Mouse (Mus musculus): ENCODE results near the gene Tesk1. TPM values are rescaled to one million over a fixed set of nuclear protein-coding genes. Genes with fewer than 3 reads are reported as not detected.
A peak's percentile ranks its signal among the peaks of the same experiment; 100 is the strongest.

Gene Tesk1
- polyA plus RNA-seq, 1 experiment from 2014 or later, result 10.7 TPM

- under 1% methylated on average over 17 of the region's 18 CpGs for WGBS
- H3K27ac ChIP-seq (ENCODE audit: low read depth, low read length), result no peak overlapping the region
These were observed 11.7 kb downstream of the Tesk1 start for GRCm38 (mm10) chr4:43453413-43453812.

GRCm38 (mm10) chr4:43454041-43454836 is 12.5 kb downstream of the Tesk1 start, which contains the start of gene Cd72:
Gene Cd72, minus strand, starts transcription at chr4:43454628.
- peak within 1 kb of the TSS; percentile 15 for H3K4me3 ChIP-seq (ENCODE audit: low read depth, low read length)
- WGBS, result 33% methylated on average over 20 of the region's 20 CpGs
- DNase-seq (ENCODE audit: low spot score), result no peak
- H3K9ac ChIP-seq (ENCODE audit: low read length), result peak within 1 kb of the TSS; percentile 45
- ATAC-seq (replicated peaks; ENCODE audit: low FRiP score), result no peak
- peaks cover 6% of the 10 kb centered on the region; the same call in 1 of the 2 replicates for H3K4me1 ChIP-seq (replicated peaks; ENCODE audit: control insufficient read depth, insufficient read depth, low read length)
- no peaks in the 10 kb centered on the region for H3K36me3 ChIP-seq (ENCODE audit: control insufficient read depth, insufficient read depth, low read length)
- no peaks in the 10 kb centered on the region for H3K9me3 ChIP-seq (ENCODE audit: control insufficient read depth, low read length)
- H3K27ac ChIP-seq (ENCODE audit: low read depth, low read length), result no peak within 1 kb of the TSS
- H3K4me2 ChIP-seq (ENCODE audit: low read depth, low read length, severe bottlenecking), result peak within 1 kb of the TSS; percentile 47
- H3K27me3 ChIP-seq (ENCODE audit: control insufficient read depth, insufficient read depth, low read length), result 0 out of 2 replicates have a peak, but pooled peaks cover 2% of the 10 kb centered on the region

More at GRCm38 (mm10) chr4:43453413-43453812, 11.7 kb downstream of the Tesk1 start:
- no peak for ATAC-seq (replicated peaks; ENCODE audit: low FRiP score)
- no peak for DNase-seq (ENCODE audit: low spot score)
- Histone ChIP-seq H3K36me3 (ENCODE audit: control insufficient read depth, insufficient read depth, low read length) (no peaks in the 10 kb centered on the region), H3K9ac (ENCODE audit: low read length) (peak overlapping the region; percentile 45), H3K27me3 (ENCODE audit: control insufficient read depth, insufficient read depth, low read length) (0 out of 2 replicates have a peak, but pooled peaks cover 2% of the 10 kb centered on the region), H3K4me1 (replicated peaks; ENCODE audit: control insufficient read depth, insufficient read depth, low read length) (peaks cover 6% of the 10 kb centered on the region; the same call in 1 of the 2 replicates), H3K9me3 (ENCODE audit: control insufficient read depth, low read length) (no peaks in the 10 kb centered on the region), H3K4me2 (ENCODE audit: low read depth, low read length, severe bottlenecking) (peak overlapping the region; percentile 47), H3K4me3 (ENCODE audit: low read depth, low read length) (peak overlapping the region; percentile 15)

GRCm38 (mm10) chr4:43456470-43456869 is 14.7 kb downstream of the Tesk1 start:
- Histone ChIP-seq H3K4me3 (ENCODE audit: low read depth, low read length) (no peak overlapping the region), H3K27ac (ENCODE audit: low read depth, low read length) (no peak overlapping the region), H3K9me3 (ENCODE audit: control insufficient read depth, low read length) (no peaks in the 10 kb centered on the region), H3K27me3 (ENCODE audit: control insufficient read depth, insufficient read depth, low read length) (0 out of 2 replicates have a peak, but pooled peaks cover 2% of the 10 kb centered on the region), H3K4me2 (ENCODE audit: low read depth, low read length, severe bottlenecking) (no peak overlapping the region), H3K9ac (ENCODE audit: low read length) (no peak overlapping the region), H3K4me1 (replicated peaks; ENCODE audit: control insufficient read depth, insufficient read depth, low read length) (peaks cover 6% of the 10 kb centered on the region; the same call in 1 of the 2 replicates), H3K36me3 (ENCODE audit: control insufficient read depth, insufficient read depth, low read length) (no peaks in the 10 kb centered on the region)
- WGBS, result 23% methylated on average over 4 of the region's 4 CpGs
- no peak for ATAC-seq (replicated peaks; ENCODE audit: low FRiP score)
- DNase-seq (ENCODE audit: low spot score), result no peak

GRCm38 (mm10) chr4:43457124-43457523 is 15.4 kb downstream of the Tesk1 start:
- Histone ChIP-seq H3K4me3 (ENCODE audit: low read depth, low read length) (no peak overlapping the region), H3K4me2 (ENCODE audit: low read depth, low read length, severe bottlenecking) (no peak overlapping the region), H3K36me3 (ENCODE audit: control insufficient read depth, insufficient read depth, low read length) (no peaks in the 10 kb centered on the region), H3K4me1 (replicated peaks; ENCODE audit: control insufficient read depth, insufficient read depth, low read length) (peaks cover 6% of the 10 kb centered on the region; the same call in 1 of the 2 replicates), H3K9me3 (ENCODE audit: control insufficient read depth, low read length) (no peaks in the 10 kb centered on the region), H3K27ac (ENCODE audit: low read depth, low read length) (no peak overlapping the region), H3K9ac (ENCODE audit: low read length) (no peak overlapping the region), H3K27me3 (ENCODE audit: control insufficient read depth, insufficient read depth, low read length) (0 out of 2 replicates have a peak, but pooled peaks cover 2% of the 10 kb centered on the region)
- no peak for DNase-seq (ENCODE audit: low spot score)
- WGBS, result 22% methylated on average over 8 of the region's 8 CpGs
- ATAC-seq (replicated peaks; ENCODE audit: low FRiP score), result no peak

- no peaks in the 10 kb centered on the region for H3K4me1 ChIP-seq (replicated peaks; ENCODE audit: control insufficient read depth, insufficient read depth, low read length)
- no peak overlapping the region for H3K9ac ChIP-seq (ENCODE audit: low read length)
- H3K4me3 ChIP-seq (ENCODE audit: low read depth, low read length), result no peak overlapping the region
- H3K9me3 ChIP-seq (ENCODE audit: control insufficient read depth, low read length), result no peaks in the 10 kb centered on the region
- ATAC-seq (replicated peaks; ENCODE audit: low FRiP score) (no peak), DNase-seq (ENCODE audit: low spot score) (no peak)
- H3K27ac ChIP-seq (ENCODE audit: low read depth, low read length), result no peak overlapping the region
- WGBS, result 96% methylated on average over 5 of the region's 5 CpGs
- no peaks in the 10 kb centered on the region for H3K36me3 ChIP-seq (ENCODE audit: control insufficient read depth, insufficient read depth, low read length)
- H3K4me2 ChIP-seq (ENCODE audit: low read depth, low read length, severe bottlenecking), result no peak overlapping the region
- H3K27me3 ChIP-seq (ENCODE audit: control insufficient read depth, insufficient read depth, low read length), result no peaks in the 10 kb centered on the region
These were observed 21.4 kb downstream of the Tesk1 start for GRCm38 (mm10) chr4:43463102-43463501.

GRCm38 (mm10) chr4:43465935-43466334 is 24.2 kb downstream of the Tesk1 start:
- ATAC-seq (replicated peaks; ENCODE audit: low FRiP score), result no peak
- WGBS, result 92% methylated on average over 6 of the region's 6 CpGs

GRCm38 (mm10) chr4:43466872-43467271 is 25.1 kb downstream of the Tesk1 start:
- Histone ChIP-seq H3K4me2 (ENCODE audit: low read depth, low read length, severe bottlenecking) (no peak overlapping the region), H3K36me3 (ENCODE audit: control insufficient read depth, insufficient read depth, low read length) (no peaks in the 10 kb centered on the region), H3K27me3 (ENCODE audit: control insufficient read depth, insufficient read depth, low read length) (no peaks in the 10 kb centered on the region), H3K9ac (ENCODE audit: low read length) (no peak overlapping the region), H3K27ac (ENCODE audit: low read depth, low read length) (no peak overlapping the region), H3K4me3 (ENCODE audit: low read depth, low read length) (no peak overlapping the region), H3K4me1 (replicated peaks; ENCODE audit: control insufficient read depth, insufficient read depth, low read length) (no peaks in the 10 kb centered on the region), H3K9me3 (ENCODE audit: control insufficient read depth, low read length) (no peaks in the 10 kb centered on the region)
- DNase-seq (ENCODE audit: low spot score), result no peak
- no peak for ATAC-seq (replicated peaks; ENCODE audit: low FRiP score)
- 92% methylated on average over 7 of the region's 7 CpGs for WGBS

More at GRCm38 (mm10) chr4:43465935-43466334, 24.2 kb downstream of the Tesk1 start:
- Histone ChIP-seq H3K9me3 (ENCODE audit: control insufficient read depth, low read length) (no peaks in the 10 kb centered on the region), H3K4me3 (ENCODE audit: low read depth, low read length) (no peak overlapping the region), H3K27me3 (ENCODE audit: control insufficient read depth, insufficient read depth, low read length) (no peaks in the 10 kb centered on the region), H3K4me1 (replicated peaks; ENCODE audit: control insufficient read depth, insufficient read depth, low read length) (no peaks in the 10 kb centered on the region), H3K4me2 (ENCODE audit: low read depth, low read length, severe bottlenecking) (no peak overlapping the region), H3K27ac (ENCODE audit: low read depth, low read length) (no peak overlapping the region), H3K9ac (ENCODE audit: low read length) (no peak overlapping the region), H3K36me3 (ENCODE audit: control insufficient read depth, insufficient read depth, low read length) (no peaks in the 10 kb centered on the region)
- DNase-seq (ENCODE audit: low spot score), result no peak

GRCm38 (mm10) chr4:43470301-43470700 is 28.6 kb downstream of the Tesk1 start:
- H3K36me3 ChIP-seq (ENCODE audit: control insufficient read depth, insufficient read depth, low read length), result no peaks in the 10 kb centered on the region
- H3K27me3 ChIP-seq (ENCODE audit: control insufficient read depth, insufficient read depth, low read length), result no peaks in the 10 kb centered on the region
- H3K4me2 ChIP-seq (ENCODE audit: low read depth, low read length, severe bottlenecking), result no peak overlapping the region
- H3K4me3 ChIP-seq (ENCODE audit: low read depth, low read length), result no peak overlapping the region
- H3K9ac ChIP-seq (ENCODE audit: low read length), result no peak overlapping the region
- 95% methylated on average over 10 of the region's 10 CpGs for WGBS
- no peak overlapping the region for H3K27ac ChIP-seq (ENCODE audit: low read depth, low read length)
- no peak for DNase-seq (ENCODE audit: low spot score)
- H3K9me3 ChIP-seq (ENCODE audit: control insufficient read depth, low read length), result no peaks in the 10 kb centered on the region
- ATAC-seq (replicated peaks; ENCODE audit: low FRiP score), result no peak
- H3K4me1 ChIP-seq (replicated peaks; ENCODE audit: control insufficient read depth, insufficient read depth, low read length), result no peaks in the 10 kb centered on the region

All from forebrain, embryonic 11.5 days (tissue).